Mouse (Mus musculus): Measurements from ENCODE around the gene Cxcr5.

Gene Cxcr5

GRCm38 (mm10) chr9:44561597-44561996, at the start of gene Cxcr5:
TSS of gene Cxcr5 (minus strand) at chr9:44561877.
- DNase-seq = no peak

DNA sequence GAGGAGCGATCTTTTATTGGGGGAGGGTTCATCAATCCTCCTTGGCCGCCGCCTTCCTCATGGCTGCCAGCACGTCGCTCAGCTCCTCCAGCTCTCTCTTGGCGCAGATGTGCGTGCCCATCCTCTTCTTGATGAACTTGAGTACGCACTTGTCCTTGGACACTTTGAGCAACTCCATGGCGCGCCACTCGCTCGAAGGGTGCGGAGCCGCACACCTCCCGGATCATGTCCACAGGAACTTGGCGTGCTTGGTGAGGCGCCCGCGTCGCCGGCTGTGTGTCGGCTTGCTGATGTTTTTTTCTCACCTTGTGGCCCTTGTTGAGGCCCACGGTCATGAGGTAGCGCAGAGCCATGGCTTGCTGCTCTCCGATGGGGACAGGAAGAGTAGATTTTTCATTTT, 48.7 kb upstream of the Cxcr5 start:
- no peak for DNase-seq

GRCm38 (mm10) chr9:44607306-44607705, 45.6 kb upstream of the Cxcr5 start:
- no peak for DNase-seq

- DNase-seq = no peak
Measured at GRCm38 (mm10) chr9:44606646-44607045, 45.0 kb upstream of the Cxcr5 start.

GRCm38 (mm10) chr9:44605616-44606165, 44.0 kb upstream of the Cxcr5 start:
- no peak for DNase-seq

GRCm38 (mm10) chr9:44604779-44605615, 43.3 kb upstream of the Cxcr5 start, which contains the start of gene Ddx6:
TSS of gene Ddx6 (plus strand) at chr9:44604892.
- DNase-seq = peak; percentile 79 to 89

DNA sequence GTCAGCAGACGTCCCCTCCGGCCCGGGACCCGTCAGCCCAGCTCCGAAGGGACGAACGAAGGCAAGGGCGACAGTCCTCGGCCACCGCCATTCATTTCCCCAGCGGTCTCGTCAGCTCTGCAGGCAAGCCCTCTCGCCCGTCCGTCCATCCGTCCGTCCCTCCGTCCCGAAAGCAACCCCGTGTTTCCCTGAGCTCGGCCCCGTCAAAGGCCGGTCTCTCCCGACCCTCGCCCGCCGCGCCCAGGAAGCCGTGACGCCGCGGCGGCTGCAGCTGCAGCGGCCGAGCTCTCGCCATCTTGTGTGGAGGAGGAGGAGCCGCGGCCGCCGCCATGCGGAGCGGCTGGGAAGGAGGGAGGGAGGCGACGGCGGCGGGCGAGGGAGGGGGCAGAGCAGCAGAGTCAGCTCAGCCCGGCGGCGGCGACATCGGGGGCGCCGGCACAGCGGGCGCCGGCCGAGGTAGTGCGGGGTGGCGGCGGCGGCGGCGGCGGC, 42.7 kb upstream of the Cxcr5 start:
- peak; percentile 88 to 90 for DNase-seq

DNA sequence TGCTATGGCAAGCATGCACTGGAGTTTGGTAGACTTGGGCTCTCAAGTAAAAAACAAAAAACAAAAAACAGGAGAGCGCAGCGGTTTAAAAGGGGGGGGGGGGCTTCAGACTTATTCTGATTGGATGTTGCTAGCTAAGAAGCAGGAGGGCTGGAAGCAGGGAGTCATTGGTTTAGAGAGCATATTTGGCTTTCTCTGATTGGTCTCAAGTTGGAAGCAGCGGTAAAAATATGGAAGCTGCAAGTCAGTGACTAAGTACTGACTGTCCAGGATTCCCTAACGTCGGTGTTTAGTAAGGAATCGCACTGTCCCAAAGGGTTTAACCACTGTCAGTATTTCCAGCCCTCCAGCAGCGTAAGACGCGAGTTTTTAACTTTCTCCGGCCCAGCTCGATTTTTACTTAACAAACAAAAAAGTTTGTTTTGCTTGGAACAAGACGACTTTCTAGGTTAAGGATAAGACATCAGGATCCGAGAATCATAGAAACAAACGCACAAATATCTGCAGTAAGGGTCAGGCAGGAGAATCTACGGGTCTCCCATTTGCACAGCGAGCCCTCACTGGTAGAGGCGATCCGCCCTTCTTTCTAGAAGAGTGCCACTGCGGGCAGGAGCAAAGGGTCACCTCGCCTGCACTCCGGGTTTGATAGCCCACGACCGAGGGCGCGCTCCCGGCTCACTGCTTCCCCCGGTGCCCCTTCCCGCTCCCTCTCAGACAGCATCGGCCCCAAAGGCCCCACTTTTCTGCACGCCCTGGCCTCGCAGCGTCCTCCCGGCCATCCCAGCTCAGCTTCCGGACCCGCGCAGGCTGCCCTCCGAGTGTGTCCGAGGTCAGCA, 42.0 kb upstream of the Cxcr5 start:
- DNase-seq = no peak

GRCm38 (mm10) chr9:44602766-44603165, 41.1 kb upstream of the Cxcr5 start:
- DNase-seq = no peak

GRCm38 (mm10) chr9:44600801-44601200, 39.1 kb upstream of the Cxcr5 start:
- no peak for DNase-seq

DNA sequence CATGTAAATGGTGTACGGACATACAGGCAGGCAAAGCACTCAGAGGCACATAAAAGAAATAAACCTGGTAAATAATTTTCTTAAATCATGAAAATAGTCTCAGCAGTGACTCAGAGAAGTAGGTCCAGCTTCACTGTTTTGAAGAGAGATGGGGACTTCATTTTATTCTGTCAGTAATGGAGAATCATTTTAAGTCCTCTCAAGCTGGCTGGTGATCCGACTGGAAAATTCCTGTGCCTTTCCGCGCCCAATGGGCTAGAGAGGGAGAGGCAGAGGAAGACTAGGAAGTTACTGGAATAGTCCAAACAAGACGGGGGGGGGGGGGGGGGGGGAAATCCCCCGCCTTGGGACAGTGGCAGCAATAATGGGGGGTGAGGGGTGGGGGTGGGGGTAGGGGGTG, 37.9 kb upstream of the Cxcr5 start:
- DNase-seq = no peak

GRCm38 (mm10) chr9:44598899-44599495, 37.3 kb upstream of the Cxcr5 start:
- peak; percentile 53 to 69 for DNase-seq

GRCm38 (mm10) chr9:44597742-44598141, 36.1 kb upstream of the Cxcr5 start:
- no peak for DNase-seq

- no peak for DNase-seq
Measured at GRCm38 (mm10) chr9:44595537-44595930, 33.9 kb upstream of the Cxcr5 start.

DNA sequence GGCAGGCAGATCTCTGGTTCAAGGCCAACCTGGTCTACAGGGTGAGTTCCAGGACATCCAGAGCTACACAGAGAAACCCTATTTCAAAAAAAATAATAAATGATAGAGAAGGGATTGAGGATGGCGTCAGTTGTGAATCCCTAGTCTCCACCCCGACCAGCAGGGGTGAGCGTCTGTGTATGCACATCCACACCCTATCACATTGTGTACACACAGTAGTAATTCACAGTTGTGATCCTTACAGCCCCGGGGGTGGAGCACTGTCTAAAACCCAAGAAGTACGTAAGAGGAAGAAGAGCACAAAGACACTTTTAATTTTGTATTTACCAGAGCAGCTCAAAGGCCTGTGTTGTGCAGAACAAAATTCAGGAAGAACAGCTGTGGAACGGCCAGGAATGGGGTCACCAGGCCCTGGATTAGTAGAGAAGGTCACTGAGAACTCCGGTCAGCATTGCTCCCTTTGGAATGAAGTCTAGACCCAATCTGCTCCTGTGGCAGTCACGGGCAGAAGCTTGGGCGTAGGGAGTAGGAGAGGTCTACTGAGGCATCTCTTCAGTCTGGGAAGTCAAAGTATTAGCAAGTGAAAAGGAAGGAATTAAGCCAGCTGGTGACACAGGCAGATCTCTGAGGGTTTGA, 33.3 kb upstream of the Cxcr5 start:
- no peak for DNase-seq

DNA sequence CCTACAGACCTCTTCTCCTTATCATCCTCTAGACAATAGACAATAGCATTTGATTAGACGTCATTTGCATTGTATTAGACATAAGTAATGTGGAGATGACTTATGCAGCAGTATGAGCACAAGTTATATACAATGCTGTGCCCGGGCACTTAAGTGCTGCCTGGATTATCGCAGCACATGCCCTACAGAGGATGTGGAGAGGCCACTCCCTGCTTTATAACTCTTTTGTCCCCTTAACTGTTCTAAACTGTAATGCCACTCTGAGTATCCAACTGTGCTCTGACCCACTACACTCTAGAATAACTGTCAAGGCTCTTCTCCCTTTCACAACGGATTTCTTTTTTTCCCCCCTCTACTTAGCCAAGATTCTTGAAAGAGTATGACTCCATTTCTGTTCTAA, 32.2 kb upstream of the Cxcr5 start:
- no peak for DNase-seq

DNA sequence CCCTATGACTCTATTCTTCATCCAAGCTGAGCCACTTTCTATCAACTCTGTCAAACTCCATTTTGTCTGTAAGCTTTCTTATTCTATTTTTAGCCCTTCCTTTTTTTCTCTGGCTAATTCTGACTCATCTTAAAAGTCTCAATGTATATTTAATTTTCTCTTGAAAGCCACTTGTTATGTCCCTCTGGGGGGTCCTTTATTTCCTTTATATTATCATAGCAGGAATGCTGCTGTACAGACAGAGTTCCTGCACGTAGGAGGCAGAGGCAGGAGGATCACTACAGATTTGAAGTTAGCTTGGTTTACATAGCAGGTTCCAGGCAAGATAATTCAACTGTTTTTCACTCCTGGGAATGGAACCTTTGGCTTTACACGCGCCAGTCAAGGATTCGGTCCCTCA, 31.5 kb upstream of the Cxcr5 start:
- no peak for DNase-seq

- DNase-seq = no peak
Measured at GRCm38 (mm10) chr9:44591595-44592188, 30.0 kb upstream of the Cxcr5 start.

DNA sequence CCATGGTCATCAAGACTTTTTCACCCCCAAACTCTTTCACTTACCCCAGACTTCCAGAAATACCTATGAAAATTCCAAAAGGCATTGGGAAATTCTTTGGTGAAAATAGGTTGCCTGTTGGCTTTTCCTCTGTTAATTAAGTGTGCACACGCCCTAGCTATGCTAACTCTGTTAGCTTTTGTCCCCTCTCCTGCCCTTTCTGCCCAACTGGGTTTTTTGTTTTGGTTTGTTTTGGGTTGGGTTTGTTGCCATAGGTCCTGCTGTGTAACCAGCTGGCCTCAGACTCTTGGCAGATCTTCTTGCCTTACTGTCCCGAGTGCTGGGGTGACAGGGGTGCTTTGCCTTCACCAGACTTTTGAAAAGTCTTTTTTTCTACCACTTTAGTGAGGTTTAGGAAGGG, 29.3 kb upstream of the Cxcr5 start:
- DNase-seq = peak; percentile 84 to 86

GRCm38 (mm10) chr9:44589095-44589494, 27.4 kb upstream of the Cxcr5 start:
- no peak for DNase-seq

GRCm38 (mm10) chr9:44588605-44589004, 26.9 kb upstream of the Cxcr5 start:
- no peak for DNase-seq

Measured in cerebellum, postnatal 25 days (tissue).